Mouse (Mus musculus) liver, embryonic 14.5 days (tissue): ENCODE measurements around the gene Umodl1.
A peak's percentile ranks its signal among the peaks of the same experiment; 100 is the strongest.

Experiments
- CTCF ChIP-seq: IDR thresholded peaks from 2 replicates; pipeline ENCODE4 v1.5.1; 2016; ENCODE audit warnings: antibody characterized with exemption, low read depth, control low read depth
- EP300 ChIP-seq: IDR thresholded peaks from 2 replicates; pipeline ENCODE4 v1.6.1; 2016; ENCODE audit warnings: antibody characterized with exemption, low read depth

DNA sequence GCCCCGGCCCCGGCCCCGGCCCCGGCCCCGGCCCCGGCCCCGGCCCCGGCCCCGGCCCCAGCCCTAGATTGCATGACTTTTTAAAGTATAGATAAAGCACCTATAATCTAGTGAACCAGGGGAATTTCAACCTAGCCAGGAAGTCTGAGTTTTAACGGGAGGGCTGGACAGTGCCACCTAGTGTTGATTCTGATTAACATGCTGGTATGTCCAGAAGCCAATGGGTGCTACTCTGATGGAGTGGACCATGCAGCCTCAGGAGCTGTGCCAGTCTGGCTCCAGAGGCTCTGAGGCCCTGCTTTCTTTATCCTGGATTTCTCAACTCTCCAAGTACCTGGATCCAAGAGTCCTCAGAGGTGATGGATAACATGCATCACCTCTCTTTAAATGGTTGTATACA is 35.8 kb downstream of the Umodl1 start:
- TF ChIP-seq CTCF: peak; percentile 60
- no peak for TF ChIP-seq EP300
